Mouse (Mus musculus) thymus, adult 2 months (tissue): ENCODE data around the gene Rpl21. TPM values are rescaled to one million over a fixed set of nuclear protein-coding genes. Genes with fewer than 3 reads are reported as not detected.

Experiments used
- DNase-seq: peaks from one replicate; pipeline ENCODE4 v3.0.0; 2021
- H3K27ac ChIP-seq: fragments of 200-500 bp; 2 replicates; pipeline ENCODE4 v1.5.1; 2012; ENCODE audit warnings: low read length, control low read depth; ENCODE audit not compliant: control insufficient read depth, insufficient read depth
- H3K27me3 ChIP-seq: fragments of 200-500 bp; 2 replicates; pipeline ENCODE4 v1.6.1; 2012; ENCODE audit warnings: mild to moderate bottlenecking, low read length, moderate library complexity, mixed read lengths; ENCODE audit not compliant: control insufficient read depth, insufficient read depth
- H3K36me3 ChIP-seq: fragments of 200-500 bp; 2 replicates; pipeline ENCODE4 v1.6.1; 2012; ENCODE audit warnings: mild to moderate bottlenecking, low read length, moderate library complexity; ENCODE audit not compliant: control insufficient read depth, insufficient read depth
- H3K4me1 ChIP-seq: fragments of 200-500 bp; replicated peaks from 2 replicates; pipeline ENCODE4 v1.6.1; 2012; ENCODE audit warnings: low read length; ENCODE audit not compliant: control insufficient read depth, insufficient read depth
- H3K4me3 ChIP-seq: fragments of 200-500 bp; 2 replicates; pipeline ENCODE4 v1.5.1; 2012; ENCODE audit warnings: mild to moderate bottlenecking, low read length, control low read depth, moderate library complexity; ENCODE audit not compliant: control insufficient read depth, insufficient read depth
- CTCF ChIP-seq: fragments of 200-500 bp; IDR thresholded peaks from 2 replicates; pipeline ENCODE4 v1.5.1; 2012; ENCODE audit warnings: mild to moderate bottlenecking, control low read depth, low read length, moderate library complexity, borderline replicate concordance; ENCODE audit not compliant: control insufficient read depth, poor library complexity, insufficient read depth; ENCODE audit errors: extremely low read depth
- POLR2A ChIP-seq: fragments of 200-500 bp; IDR thresholded peaks from 2 replicates; pipeline ENCODE4 v1.6.1; 2012; ENCODE audit warnings: mild to moderate bottlenecking, low read length, control low read depth, moderate library complexity; ENCODE audit not compliant: control insufficient read depth, poor library complexity, insufficient read depth; ENCODE audit errors: extremely low read depth
- WGBS: fragments of 180-500 bp; shearing (Covaris S2); methylation state at CpG from one replicate; pipeline ENCODE4 v1.1.7; 2018; 5-methylcytosine and 5-hydroxymethylcytosine counted together
- polyA plus RNA-seq: library from polyadenylated mRNA; depleted of rRNA; stranded (reverse); fragments of >200 nt; gene quantifications from 2 replicates; pipeline ENCODE4 v1.2.3, GENCODE M21; 2012

The Rpl21 gene
- polyA plus RNA-seq, 1 experiment = 60.9 TPM

- Histone ChIP-seq H3K27me3 (no peaks in the 10 kb centered on the region), H3K4me1 (peaks cover 8% of the 10 kb centered on the region), H3K27ac (peak overlapping the region; percentile 3; the same call in 1 of the 2 replicates), H3K4me3 (no peak overlapping the region), H3K36me3 (peaks cover 3% of the 10 kb centered on the region; the same call in 1 of the 2 replicates)
- TF ChIP-seq POLR2A (no peak), CTCF (no peak)
- WGBS = 3% methylated on average over 8 of the region's 8 CpGs
- DNase-seq = peak; percentile 39
Observed at GRCm38 (mm10) chr5:146829528-146829927, 3.2 kb upstream of the Rpl21 start.

GRCm38 (mm10) chr5:146832435-146832768 is 288 bp upstream of the Rpl21 start:
- Histone ChIP-seq H3K4me1 (peaks cover 4% of the 10 kb centered on the region), H3K4me3 (no peak overlapping the region), H3K36me3 (peaks cover 31% of the 10 kb centered on the region), H3K27ac (no peak overlapping the region), H3K27me3 (no peaks in the 10 kb centered on the region)
- DNase-seq = no peak
- TF ChIP-seq CTCF (no peak), POLR2A (no peak)
- 56% methylated on average over 7 of the region's 7 CpGs for WGBS

- peaks cover 4% of the 10 kb centered on the region for H3K4me1 ChIP-seq
- WGBS = 15% methylated on average over 8 of the region's 8 CpGs
- TF ChIP-seq POLR2A (no peak), CTCF (no peak)
- no peak overlapping the region for H3K27ac ChIP-seq
- DNase-seq = no peak
- peaks cover 33% of the 10 kb centered on the region for H3K36me3 ChIP-seq
- H3K4me3 ChIP-seq = peak overlapping the region; percentile 83; the same call in 1 of the 2 replicates
- H3K27me3 ChIP-seq = no peaks in the 10 kb centered on the region
Observed at GRCm38 (mm10) chr5:146833673-146834201, 1.0 kb downstream of the Rpl21 start.

GRCm38 (mm10) chr5:146834959-146835358 is 2.3 kb downstream of the Rpl21 start:
- TF ChIP-seq POLR2A = no peak
- TF ChIP-seq CTCF = no peak
- Histone ChIP-seq H3K27ac (no peak overlapping the region), H3K4me3 (no peak overlapping the region), H3K36me3 (peaks cover 33% of the 10 kb centered on the region), H3K4me1 (peaks cover 2% of the 10 kb centered on the region), H3K27me3 (no peaks in the 10 kb centered on the region)
- DNase-seq = no peak
- WGBS = 49% methylated on average over 8 of the region's 8 CpGs

- Histone ChIP-seq H3K36me3 (peaks cover 33% of the 10 kb centered on the region), H3K27me3 (no peaks in the 10 kb centered on the region), H3K4me1 (peaks cover 2% of the 10 kb centered on the region), H3K4me3 (no peak overlapping the region), H3K27ac (no peak overlapping the region)
- TF ChIP-seq CTCF (no peak), POLR2A (no peak)
- no peak for DNase-seq
- WGBS = 94% methylated on average over 7 of the region's 7 CpGs
Observed at GRCm38 (mm10) chr5:146837967-146838720, 5.5 kb downstream of the Rpl21 start.

- WGBS = 79% methylated on average over 12 of the region's 12 CpGs
- Histone ChIP-seq H3K4me1 (no peaks in the 10 kb centered on the region), H3K27ac (no peak overlapping the region), H3K27me3 (no peaks in the 10 kb centered on the region), H3K4me3 (no peak overlapping the region), H3K36me3 (peaks cover 33% of the 10 kb centered on the region)
- no peak for DNase-seq
- TF ChIP-seq POLR2A (no peak), CTCF (no peak)
Observed at GRCm38 (mm10) chr5:146838836-146839648, 6.4 kb downstream of the Rpl21 start.
